Mouse (Mus musculus): Measurements from ENCODE around the gene Mex3d.
"Not testable (repeated sequence)": the region's sequence is repeated elsewhere in the genome, so short reads cannot be mapped to it uniquely, and the experiment has no call there.

Gene Mex3d

GRCm38 (mm10) chr10:80355431-80355830 is 32.0 kb downstream of the Mex3d start:
- peak; percentile 71 to 74 for DNase-seq

DNA sequence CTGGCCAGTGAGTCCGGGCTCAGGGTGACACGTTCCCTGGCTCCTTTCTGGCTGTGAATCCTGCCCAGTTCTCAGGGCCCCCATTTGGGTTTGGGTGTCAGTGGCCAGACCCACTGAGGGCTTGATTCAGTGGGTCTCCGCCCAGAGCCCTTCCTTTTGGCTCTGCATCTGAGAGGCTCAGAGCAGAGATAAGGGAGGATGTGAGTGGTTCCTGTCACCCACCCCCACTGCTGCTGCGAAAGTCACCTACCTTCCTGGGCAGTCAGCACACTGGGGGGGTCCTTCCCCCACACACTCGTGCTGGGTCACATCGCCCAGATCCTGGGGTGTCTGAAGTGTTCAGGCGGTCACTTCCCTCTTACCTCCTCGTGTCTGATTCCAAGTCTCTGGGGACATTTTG is 34.7 kb downstream of the Mex3d start:
- DNase-seq: no peak

- no peak for DNase-seq
Observed at GRCm38 (mm10) chr10:80351896-80352295, 35.6 kb downstream of the Mex3d start.

DNA sequence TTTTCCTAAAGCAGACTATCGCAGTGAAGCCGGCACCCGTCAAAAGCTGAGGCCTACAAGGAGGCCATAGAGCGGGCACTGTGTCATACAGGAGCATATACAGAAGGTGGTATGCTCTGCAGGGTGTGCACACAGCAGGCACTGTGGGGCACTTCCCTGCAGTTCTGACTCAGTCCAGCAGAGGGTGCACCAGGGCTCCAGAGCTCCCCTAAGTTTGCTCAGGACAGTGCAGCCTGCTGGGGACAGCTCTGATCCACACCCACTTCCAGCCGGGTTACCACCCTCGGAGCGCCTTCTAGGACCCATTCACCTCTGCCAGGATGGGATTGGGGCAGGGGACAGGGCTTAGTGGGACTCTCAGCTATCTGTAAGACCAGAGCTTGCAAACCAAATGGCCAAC is 37.2 kb downstream of the Mex3d start:
- DNase-seq: peak; percentile 88 to 90

DNA sequence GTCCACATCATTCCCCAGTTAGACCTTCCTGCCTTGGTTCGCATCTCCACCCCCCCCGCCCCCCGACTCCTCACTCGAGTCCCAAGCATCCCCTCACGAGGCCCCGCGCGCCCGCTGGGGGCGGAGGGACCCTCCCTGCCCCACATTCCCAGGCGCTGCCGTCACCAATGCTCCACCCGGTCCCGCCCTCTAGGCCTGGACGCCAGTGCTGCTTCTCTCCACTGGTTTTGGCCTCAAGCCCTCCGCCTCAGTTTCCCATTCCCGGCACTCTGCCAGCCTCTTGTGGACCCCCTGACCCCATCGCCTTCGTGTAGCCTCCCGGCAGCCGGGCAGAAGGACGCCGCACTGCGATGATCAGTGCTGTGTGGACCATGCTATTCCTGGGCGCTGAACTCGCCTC is 38.5 kb downstream of the Mex3d start:
- DNase-seq: no peak

- DNase-seq: peak; percentile 38 to 53
Observed at GRCm38 (mm10) chr10:80348244-80348781, 39.1 kb downstream of the Mex3d start, which contains the start of gene Adamtsl5. Gene Adamtsl5 (minus strand): TSS chr10:80348412.

GRCm38 (mm10) chr10:80347514-80347967 is 39.9 kb downstream of the Mex3d start:
- no peak for DNase-seq

- not testable (repeated sequence) for DNase-seq
Observed at GRCm38 (mm10) chr10:80345929-80346328, 41.5 kb downstream of the Mex3d start.

DNA sequence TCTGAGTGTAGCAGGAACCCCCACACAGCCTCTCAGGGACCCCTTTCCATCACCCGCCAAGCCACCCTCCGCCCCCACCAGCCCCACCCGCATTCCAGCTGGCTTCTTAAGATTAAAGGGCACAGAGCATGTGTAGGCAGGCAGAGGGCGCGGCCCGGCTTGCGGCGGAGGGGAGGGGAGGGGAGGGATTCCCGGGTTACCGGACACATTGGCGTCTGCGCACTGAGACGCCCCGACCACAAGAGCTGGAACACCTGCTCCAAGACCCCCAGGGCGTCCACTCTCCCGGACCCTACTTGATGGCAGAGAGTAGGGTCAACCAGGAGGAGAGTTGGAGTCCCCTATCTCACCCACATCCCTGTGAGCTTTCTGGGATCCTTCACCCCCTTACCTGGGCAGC is 42.3 kb downstream of the Mex3d start:
- no peak for DNase-seq

GRCm38 (mm10) chr10:80344131-80344661 is 43.3 kb downstream of the Mex3d start:
- DNase-seq: no peak

- no peak for DNase-seq
Observed at GRCm38 (mm10) chr10:80343425-80343895, 44.0 kb downstream of the Mex3d start.

DNA sequence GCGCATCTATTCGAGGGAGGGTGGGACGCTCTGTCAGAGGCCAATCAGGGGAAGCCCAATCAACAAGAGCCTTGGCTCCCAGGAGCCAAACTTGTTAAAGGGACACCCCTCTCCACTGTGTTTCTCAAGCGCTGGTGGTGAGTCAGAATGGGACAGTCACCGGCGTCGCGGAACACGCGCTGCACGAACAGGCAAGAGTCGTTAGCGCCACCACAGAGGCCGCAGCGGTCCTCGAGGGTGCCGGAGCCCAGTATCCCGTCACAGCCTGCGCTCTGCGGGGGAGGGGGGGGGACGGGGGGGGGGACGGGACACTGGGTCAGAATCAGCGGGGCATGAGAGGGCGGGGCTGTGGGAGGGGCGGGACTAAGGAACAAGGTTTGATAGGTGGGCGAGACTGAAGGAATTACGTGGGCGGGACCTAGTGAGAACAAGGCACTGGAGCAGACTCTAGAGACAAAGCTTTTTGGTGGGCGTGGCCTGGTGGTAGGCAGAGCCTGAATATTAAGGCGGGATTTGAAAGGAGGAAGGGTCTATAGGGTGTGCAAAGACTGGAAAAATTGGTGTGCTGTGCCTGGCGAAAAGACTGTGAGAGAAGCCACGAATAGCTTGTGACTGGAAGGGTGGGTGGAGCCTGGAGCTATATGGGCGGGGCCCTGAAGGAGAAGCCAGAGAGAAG is 44.6 kb downstream of the Mex3d start:
- DNase-seq: no peak

- DNase-seq: no peak
Observed at GRCm38 (mm10) chr10:80342305-80342748, 45.1 kb downstream of the Mex3d start.

DNA sequence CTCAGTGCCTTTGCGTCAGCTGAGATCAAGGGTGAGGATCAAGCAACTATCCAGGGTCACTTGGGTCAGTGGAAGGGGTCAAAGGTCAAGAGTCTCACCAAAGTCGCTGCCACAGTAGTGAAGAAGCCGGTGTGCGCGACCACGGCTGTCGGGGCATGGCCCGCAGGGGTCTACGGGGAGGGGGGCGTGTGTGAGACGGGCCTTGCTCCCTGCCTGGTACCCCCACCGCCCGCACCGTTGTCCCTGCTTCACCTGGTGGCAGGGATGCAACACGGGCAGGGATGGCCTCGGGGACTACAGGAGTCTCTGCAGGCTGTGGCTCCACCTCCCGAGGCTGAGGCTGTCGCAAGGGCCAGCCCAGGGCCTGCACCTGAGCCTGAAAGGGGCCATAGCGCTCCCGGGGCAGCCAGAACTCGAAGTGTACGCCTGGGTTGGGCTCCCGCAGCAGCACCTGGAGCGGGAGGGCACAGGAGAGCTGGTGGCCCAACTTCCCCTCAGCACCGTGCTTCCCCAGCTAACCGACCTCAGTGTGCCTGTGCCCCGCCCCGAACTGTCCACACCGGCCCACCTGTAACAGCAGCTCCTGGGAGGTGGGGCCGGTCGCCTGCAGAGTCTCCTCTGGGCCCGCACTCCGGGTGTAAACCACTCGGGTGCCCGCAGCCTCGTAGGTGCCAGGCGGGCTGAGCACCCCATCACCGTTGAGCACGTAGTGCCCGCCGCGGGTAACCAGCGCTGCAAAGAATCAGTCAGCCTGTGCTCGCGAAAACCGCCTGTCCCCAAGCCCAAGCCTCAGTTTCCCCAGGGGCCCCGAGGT is 45.8 kb downstream of the Mex3d start:
- DNase-seq: no peak

DNA sequence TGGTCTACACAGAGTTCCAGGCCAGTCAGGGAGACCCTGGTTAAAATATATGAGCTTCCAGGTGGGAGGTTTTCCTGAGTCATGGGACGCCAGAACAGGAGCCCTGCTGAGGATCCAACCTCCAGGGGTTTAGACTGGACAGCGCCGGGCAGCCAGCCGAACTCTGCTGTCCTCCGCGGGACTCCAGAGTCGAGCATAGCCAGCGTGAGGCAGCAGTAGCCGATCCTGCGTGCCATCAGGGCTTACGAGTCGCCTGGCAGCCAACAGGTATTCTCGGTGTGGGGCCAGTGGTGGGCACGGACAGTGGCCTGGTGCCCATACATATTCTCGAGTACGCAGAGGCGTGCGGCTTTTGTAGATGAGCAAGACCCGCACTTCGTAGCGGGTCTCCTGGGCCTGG is 46.4 kb downstream of the Mex3d start:
- DNase-seq: no peak

GRCm38 (mm10) chr10:80339941-80340750 is 47.3 kb downstream of the Mex3d start:
- peak; percentile 88 to 91 for DNase-seq

GRCm38 (mm10) chr10:80336263-80336662 is 51.2 kb downstream of the Mex3d start:
- no peak for DNase-seq

- DNase-seq: peak; percentile 53 to 56
Observed at GRCm38 (mm10) chr10:80332525-80332989, 54.9 kb downstream of the Mex3d start.

DNA sequence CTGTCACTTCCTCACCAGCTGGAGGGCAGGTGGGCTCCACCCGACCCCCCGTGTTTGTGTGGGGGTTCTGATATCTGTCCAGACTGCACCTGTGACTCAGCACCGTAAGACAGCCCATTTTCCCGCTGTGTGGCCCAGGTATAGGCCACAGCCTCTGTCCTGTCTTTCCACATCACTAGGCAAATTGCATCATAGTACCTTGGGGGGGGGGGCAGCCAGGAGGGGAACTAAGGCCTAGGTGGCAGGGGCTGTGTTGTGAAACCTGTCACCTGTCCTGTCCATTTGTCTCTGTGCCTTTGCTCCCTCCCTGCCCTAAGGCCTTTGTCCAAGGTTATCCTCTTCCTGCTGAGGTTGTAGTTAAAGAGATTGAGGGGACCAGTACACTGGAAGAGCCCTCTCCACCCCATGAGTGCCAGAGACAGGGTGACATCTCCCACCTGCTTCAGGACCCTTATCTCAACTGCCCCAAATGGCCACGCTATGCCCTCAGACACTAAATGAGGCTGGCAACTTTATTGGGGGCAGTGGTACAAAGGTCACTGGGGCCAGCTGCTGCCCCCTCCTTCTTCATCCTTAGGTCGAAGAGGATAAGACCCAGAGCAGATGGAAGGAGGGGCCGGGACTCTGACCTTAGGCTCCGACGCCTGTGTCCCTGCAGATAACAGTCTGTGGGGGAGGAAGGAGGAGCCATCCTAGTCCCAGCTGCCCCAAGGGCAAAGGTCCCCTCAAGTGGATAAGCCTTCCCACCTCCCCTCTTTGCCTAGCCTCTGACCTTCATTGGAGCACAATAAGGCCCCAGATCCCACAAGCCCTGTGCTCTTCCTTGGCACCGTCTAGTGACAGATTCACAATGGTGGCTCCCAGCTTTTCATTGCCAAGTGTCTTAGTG is 55.6 kb downstream of the Mex3d start:
- no peak for DNase-seq

GRCm38 (mm10) chr10:80330888-80331287 is 56.6 kb downstream of the Mex3d start:
- no peak for DNase-seq
